Mouse (Mus musculus) hindbrain, embryonic 11.5 days (tissue): ENCODE measurements around the gene Hap1. TPM values are rescaled to one million over a fixed set of nuclear protein-coding genes. Genes with fewer than 3 reads are reported as not detected.

ENCODE experiments used
- ATAC-seq: fragments of 200-750 bp; cut with Nextera tagmentation; 2 replicates; pipeline ENCODE4 v1.8.0; 2017; ENCODE audit warnings: mild to moderate bottlenecking, moderate TSS enrichment, moderate library complexity; ENCODE audit not compliant: low FRiP score
- DNase-seq: peaks from one replicate; pipeline ENCODE4 v3.0.0-alpha.2; 2015; ENCODE audit warnings: low spot score
- H3K27ac ChIP-seq: fragments of 300-500 bp; sonication (generic); 2 replicates; pipeline ENCODE4 v1.5.1; 2014; ENCODE audit warnings: mild to moderate bottlenecking, low read depth, low read length
- H3K27me3 ChIP-seq: fragments of 300-500 bp; sonication (generic); 2 replicates; pipeline ENCODE4 v1.6.1; 2014; ENCODE audit warnings: mild to moderate bottlenecking, low read length, moderate library complexity, mixed read lengths; ENCODE audit not compliant: control insufficient read depth, insufficient read depth
- H3K36me3 ChIP-seq: fragments of 300-500 bp; sonication (generic); 2 replicates; pipeline ENCODE4 v1.6.1; 2014; ENCODE audit warnings: mild to moderate bottlenecking, low read length, moderate library complexity, mixed read lengths; ENCODE audit not compliant: control insufficient read depth, insufficient read depth
- H3K4me1 ChIP-seq: fragments of 300-500 bp; sonication (generic); replicated peaks from 2 replicates; pipeline ENCODE4 v1.6.1; 2014; ENCODE audit warnings: low read length, mixed read lengths; ENCODE audit not compliant: control insufficient read depth, insufficient read depth
- H3K4me2 ChIP-seq: fragments of 300-500 bp; sonication (generic); replicated peaks from 2 replicates; pipeline ENCODE4 v1.6.1; 2014; ENCODE audit warnings: mild to moderate bottlenecking, low read depth, low read length
- H3K4me3 ChIP-seq: fragments of 300-500 bp; sonication (generic); 2 replicates; pipeline ENCODE4 v1.5.1; 2014; ENCODE audit warnings: low read depth, low read length
- H3K9ac ChIP-seq: fragments of 300-500 bp; sonication (generic); 2 replicates; pipeline ENCODE4 v1.6.1; 2014; ENCODE audit warnings: low read depth, low read length
- H3K9me3 ChIP-seq: fragments of 300-500 bp; sonication (generic); 2 replicates; pipeline ENCODE4 v1.6.1; 2016; ENCODE audit warnings: low read length; ENCODE audit not compliant: control insufficient read depth
- WGBS: fragments of 180-500 bp; shearing (Covaris S2); extraction: QIAGEN DNeasy Blood & Tissue Kit; methylation state at CpG from one replicate; pipeline ENCODE4 v1.1.7; 2014; 5-methylcytosine and 5-hydroxymethylcytosine counted together
- polyA plus RNA-seq: library from polyadenylated mRNA; unstranded; fragments of >200 nt; fragmentation: Nextera tagmentation; extraction: Ambion mirVana; gene quantifications from 2 replicates; pipeline ENCODE4 v1.2.1, GENCODE M21; 2014

The Hap1 gene
- polyA plus RNA-seq, 1 experiment from 2014 or later = 12.0 TPM

DNA sequence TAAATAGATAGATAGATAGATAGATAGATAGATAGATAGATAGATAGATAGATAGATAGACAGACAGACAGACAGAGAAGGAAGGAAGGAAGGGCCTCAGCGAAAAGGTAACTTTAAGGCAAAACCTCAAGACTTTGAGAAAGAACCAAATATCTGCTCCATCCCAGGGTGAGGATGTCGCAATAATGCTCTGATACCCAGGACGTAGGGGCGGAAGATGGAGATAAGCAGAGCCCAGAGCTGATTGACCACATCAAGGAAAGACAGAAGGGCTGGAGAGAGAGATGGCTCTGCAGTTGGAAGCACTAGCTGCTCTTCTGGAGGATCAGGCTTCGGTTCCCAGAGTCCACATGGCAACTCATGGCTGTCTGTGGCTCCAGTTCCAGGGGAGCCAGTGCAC is 54.6 kb downstream of the Hap1 start:
- Histone ChIP-seq H3K4me2 (no peak overlapping the region), H3K36me3 (no peaks in the 10 kb centered on the region), H3K9me3 (no peaks in the 10 kb centered on the region), H3K27ac (no peak overlapping the region), H3K9ac (no peak overlapping the region), H3K27me3 (no peaks in the 10 kb centered on the region), H3K4me1 (no peaks in the 10 kb centered on the region), H3K4me3 (no peak overlapping the region)
- DNase-seq (no peak), ATAC-seq (no peak)
- WGBS = 89% methylated on average over 5 of the region's 5 CpGs

DNA sequence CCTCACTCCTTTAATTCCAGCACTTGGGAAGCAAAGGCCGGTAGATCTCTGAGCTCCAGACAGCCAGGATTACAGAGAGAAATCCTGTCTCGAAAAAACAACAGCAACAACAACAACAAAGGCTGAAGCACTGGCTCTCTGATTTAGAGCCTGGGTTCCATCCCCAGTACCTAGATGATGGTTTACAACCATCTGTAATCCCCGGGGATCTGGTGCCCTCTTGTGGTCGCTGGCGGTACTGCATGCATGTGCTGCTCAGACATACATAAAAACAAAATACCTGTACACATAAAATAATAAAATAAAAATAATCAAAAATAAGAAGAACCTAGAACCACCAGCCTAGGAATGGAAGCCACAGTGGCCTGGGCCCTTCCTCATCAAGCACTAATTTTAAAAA is 55.6 kb downstream of the Hap1 start:
- no peak for ATAC-seq

DNA sequence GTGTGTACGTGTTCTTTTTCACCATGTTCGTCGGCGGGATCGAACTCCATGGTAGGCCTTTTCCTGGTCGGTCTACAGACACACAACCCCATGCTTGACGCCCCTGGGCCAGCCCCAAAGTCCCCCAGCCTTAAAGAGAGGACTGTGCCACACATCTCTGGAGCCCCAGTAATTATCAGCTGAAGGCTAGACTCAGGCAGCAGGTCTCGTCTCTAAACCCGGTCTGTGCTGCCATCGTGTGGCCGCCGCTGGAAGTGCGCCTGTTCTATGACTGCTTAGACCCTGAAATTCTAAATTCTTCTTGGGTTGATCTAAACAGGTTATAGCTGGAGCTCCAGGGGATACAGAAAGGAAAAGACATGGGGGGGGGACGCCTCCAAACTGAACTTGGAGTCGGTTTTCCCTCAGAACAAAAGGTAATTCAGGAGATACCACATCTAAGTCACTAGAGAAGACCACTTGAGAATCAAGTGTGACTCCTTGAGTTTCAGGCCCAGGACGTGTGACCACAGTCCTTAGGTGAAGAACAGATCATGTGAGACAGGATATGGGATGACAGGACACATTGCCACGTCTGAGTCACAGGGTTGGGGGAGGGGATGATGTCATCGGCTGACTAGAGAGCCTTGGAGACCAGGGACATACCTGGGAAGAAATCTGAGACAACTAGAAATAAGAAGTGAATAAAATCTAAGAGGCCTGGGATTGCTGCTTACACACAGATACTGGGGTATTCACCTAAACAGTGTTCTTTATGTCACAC is 57.5 kb downstream of the Hap1 start:
- H3K27ac ChIP-seq = no peak overlapping the region
- no peaks in the 10 kb centered on the region for H3K9me3 ChIP-seq
- ATAC-seq (peak; percentile 49; the same call in 1 of the 2 replicates), DNase-seq (peak; percentile 93)
- no peak overlapping the region for H3K4me3 ChIP-seq
- no peaks in the 10 kb centered on the region for H3K36me3 ChIP-seq
- H3K27me3 ChIP-seq = no peaks in the 10 kb centered on the region
- no peak overlapping the region for H3K9ac ChIP-seq
- no peaks in the 10 kb centered on the region for H3K4me1 ChIP-seq
- H3K4me2 ChIP-seq = no peak overlapping the region
- 19% methylated on average over 18 of the region's 18 CpGs for WGBS

More for the DNA sequence above, 55.6 kb downstream of the Hap1 start:
- Histone ChIP-seq H3K27me3 (no peaks in the 10 kb centered on the region), H3K4me3 (no peak overlapping the region), H3K27ac (no peak overlapping the region), H3K9ac (no peak overlapping the region), H3K4me2 (no peak overlapping the region), H3K9me3 (no peaks in the 10 kb centered on the region), H3K4me1 (no peaks in the 10 kb centered on the region), H3K36me3 (no peaks in the 10 kb centered on the region)
- WGBS = 11% methylated on average over 5 of the region's 5 CpGs
- peak; percentile 87 for DNase-seq

DNA sequence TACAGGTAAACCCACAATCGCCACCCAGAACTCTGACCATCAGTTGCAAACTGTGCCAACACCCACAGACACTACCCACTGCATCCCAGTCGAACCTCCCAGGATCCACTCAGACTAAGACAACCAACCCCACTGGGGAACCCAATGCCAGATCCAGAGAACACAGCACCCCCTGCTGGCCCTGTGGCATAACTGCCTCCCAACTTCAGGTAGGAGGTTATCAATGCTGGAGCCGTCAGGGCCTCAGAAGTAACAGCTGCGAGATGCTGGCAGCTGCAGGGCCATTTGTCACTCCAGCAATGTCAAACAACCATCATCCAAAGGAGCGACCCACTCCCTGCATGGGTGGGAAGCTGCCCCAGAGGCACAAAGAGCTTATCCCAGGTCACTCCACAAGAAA is 58.1 kb downstream of the Hap1 start:
- ATAC-seq (no peak), DNase-seq (peak; percentile 42)
- Histone ChIP-seq H3K4me2 (no peak overlapping the region), H3K9ac (no peak overlapping the region), H3K27me3 (no peaks in the 10 kb centered on the region), H3K4me3 (no peak overlapping the region), H3K9me3 (no peaks in the 10 kb centered on the region), H3K4me1 (no peaks in the 10 kb centered on the region), H3K36me3 (no peaks in the 10 kb centered on the region), H3K27ac (no peak overlapping the region)
- 42% methylated on average over 5 of the region's 5 CpGs for WGBS

Other genes starting within 250 kb of the Hap1 start
- gene Krt13, start 234.6 kb downstream of the Hap1 start, polyA plus RNA-seq = not detected in 2 replicates
- 1.3 and 2.4 TPM in 2 replicates for gene Krt15, start 220.2 kb downstream of the Hap1 start, polyA plus RNA-seq
- gene Krt19, start 207.5 kb downstream of the Hap1 start, polyA plus RNA-seq = 4.8 and 5.1 TPM in 2 replicates
- gene Krt9, start 162.9 kb downstream of the Hap1 start, polyA plus RNA-seq = not detected in 2 replicates
- gene Krt14, start 148.6 kb downstream of the Hap1 start, polyA plus RNA-seq = 2.4 and 3.9 TPM in 2 replicates
- not detected in 2 replicates for gene Krt16, start 107.2 kb downstream of the Hap1 start, polyA plus RNA-seq
- gene Krt17, start 95.1 kb downstream of the Hap1 start, polyA plus RNA-seq = 0.22 and 0.25 TPM in 2 replicates
- not detected in 2 replicates for gene Krt42, start 86.3 kb downstream of the Hap1 start, polyA plus RNA-seq
- gene Eif1, start 36.2 kb downstream of the Hap1 start, polyA plus RNA-seq = 1,709 and 1,853 TPM in 2 replicates
- gene Gast, start 21.7 kb downstream of the Hap1 start, polyA plus RNA-seq = 1.1 TPM in 1 of 2 replicates, not detected in the other
- gene Jup, start 41.6 kb upstream of the Hap1 start, polyA plus RNA-seq = 26.7 and 30.7 TPM in 2 replicates
- 19.6 and 22.9 TPM in 2 replicates for gene P3h4, start 58.7 kb upstream of the Hap1 start, polyA plus RNA-seq
- gene Fkbp10, start 59.6 kb upstream of the Hap1 start, polyA plus RNA-seq = 38.7 and 46.1 TPM in 2 replicates
- 92.6 and 96.0 TPM in 2 replicates for gene Nt5c3b, start 85.7 kb upstream of the Hap1 start, polyA plus RNA-seq
- 0.66 and 0.68 TPM in 2 replicates for gene Klhl10, start 85.8 kb upstream of the Hap1 start, polyA plus RNA-seq
- gene Klhl11, start 116.6 kb upstream of the Hap1 start, polyA plus RNA-seq = 13.8 and 14.9 TPM in 2 replicates
- gene Acly, start 171.9 kb upstream of the Hap1 start, polyA plus RNA-seq = 259 and 306 TPM in 2 replicates
- 2.6 and 2.8 TPM in 2 replicates for gene Ttc25, start 189.5 kb upstream of the Hap1 start, polyA plus RNA-seq
- gene Cnp, start 218.8 kb upstream of the Hap1 start, polyA plus RNA-seq = 17.4 and 17.8 TPM in 2 replicates